Mouse (Mus musculus) G1E (cell line): Measurements from ENCODE around the gene Hnrnpr. TPM values are rescaled to one million over a fixed set of nuclear protein-coding genes. Genes with fewer than 3 reads are reported as not detected.

Experiments used
- ATAC-seq: 2 replicates; pipeline ENCODE4 v1.8.0; 2016; ENCODE audit warnings: mild to moderate bottlenecking; ENCODE audit not compliant: insufficient number of reproducible peaks, poor library complexity, low FRiP score, severe bottlenecking; ENCODE audit errors: extremely low read depth
- DNase-seq: peaks from one replicate; pipeline ENCODE4 v3.0.0; 2012; ENCODE audit warnings: low spot score
- H3K27me3 ChIP-seq: 2 replicates; pipeline ENCODE4 v1.6.1; 2012; ENCODE audit warnings: mild to moderate bottlenecking, low read length, inconsistent platforms; ENCODE audit not compliant: insufficient read depth
- H3K36me3 ChIP-seq: replicated peaks from 2 replicates; pipeline ENCODE3; 2012; ENCODE audit warnings: mild to moderate bottlenecking, inconsistent platforms
- H3K4me1 ChIP-seq: 2 replicates; pipeline ENCODE4 v1.6.1; 2012; ENCODE audit warnings: low read depth, low read length, inconsistent platforms, mixed read lengths; ENCODE audit not compliant: insufficient read depth
- H3K4me3 ChIP-seq: 2 replicates; pipeline ENCODE4 v1.5.1; 2012; ENCODE audit warnings: low read depth, mild to moderate bottlenecking, inconsistent platforms, low read length, moderate library complexity, mixed read lengths
- H3K9me3 ChIP-seq: replicated peaks from 2 replicates; pipeline ENCODE4 v1.6.1; 2012; ENCODE audit warnings: inconsistent platforms
- CTCF ChIP-seq: IDR thresholded peaks from 2 replicates; pipeline ENCODE4 v1.5.1; 2012; ENCODE audit warnings: low read depth, low read length, inconsistent platforms, mixed read lengths
- GATA1 ChIP-seq: IDR thresholded peaks from 2 replicates; pipeline ENCODE4 v1.6.1; 2012; ENCODE audit warnings: borderline replicate concordance, low read length, inconsistent platforms, mixed read lengths
- GATA2 ChIP-seq: IDR thresholded peaks from 2 replicates; pipeline ENCODE4 v1.6.1; 2012; ENCODE audit warnings: low read depth, low read length, inconsistent platforms, borderline replicate concordance
- POLR2AphosphoS5 ChIP-seq: IDR thresholded peaks from 2 replicates; pipeline ENCODE4 v1.6.1; 2012; ENCODE audit warnings: low read depth, low read length, inconsistent platforms; ENCODE audit not compliant: insufficient replicate concordance
- TAL1 ChIP-seq: conservative IDR thresholded peaks from 2 replicates; pipeline ENCODE4 v1.6.1; 2012; ENCODE audit warnings: low read depth, low read length, inconsistent platforms, mixed read lengths
- polyA plus RNA-seq: library from polyadenylated mRNA; stranded (reverse); fragments of >175 nt; gene quantifications from 2 replicates; pipeline ENCODE4 v1.2.3, GENCODE M21; 2012
- total RNA-seq, 2 experiments: library from RNA; stranded (forward) in 1 of 2; stranded (reverse) in 1 of 2; fragments of 200-1000 nt in 1 of 2; fragments of >200 nt in 1 of 2; fragmentation: Nextera tagmentation in 1 of 2; gene quantifications; 2 replicates each; pipeline ENCODE4 v1.2.3; 2014 to 2017

Hnrnpr gene
- total and polyA plus RNA-seq, 3 experiments: 66.7 to 187 (median 100) TPM

GRCm38 (mm10) chr4:136281097-136281496 lies 29.6 kb upstream of the Hnrnpr start:
- H3K4me3 ChIP-seq: no peak overlapping the region

GRCm38 (mm10) chr4:136281611-136282010 lies 29.1 kb upstream of the Hnrnpr start:
- Histone ChIP-seq H3K36me3 (no peaks in the 10 kb centered on the region), H3K4me3 (no peak overlapping the region)

More at GRCm38 (mm10) chr4:136281097-136281496, 29.6 kb upstream of the Hnrnpr start:
- DNase-seq: no peak
- TF ChIP-seq CTCF (no peak), GATA1 (no peak), GATA2 (no peak), POLR2AphosphoS5 (no peak), TAL1 (no peak)
- Histone ChIP-seq H3K9me3 (no peaks in the 10 kb centered on the region), H3K36me3 (no peaks in the 10 kb centered on the region), H3K27me3 (peaks cover 32% of the 10 kb centered on the region), H3K4me1 (peaks cover 16% of the 10 kb centered on the region)
- ATAC-seq: no peak

GRCm38 (mm10) chr4:136282621-136283480 lies 27.9 kb upstream of the Hnrnpr start:
- peaks cover 26% of the 10 kb centered on the region for H3K27me3 ChIP-seq
- ATAC-seq: no peak
- H3K4me1 ChIP-seq: peaks cover 27% of the 10 kb centered on the region

More at GRCm38 (mm10) chr4:136281611-136282010, 29.1 kb upstream of the Hnrnpr start:
- Histone ChIP-seq H3K27me3 (peaks cover 29% of the 10 kb centered on the region), H3K4me1 (peaks cover 21% of the 10 kb centered on the region), H3K9me3 (no peaks in the 10 kb centered on the region)
- no peak for ATAC-seq
- TF ChIP-seq POLR2AphosphoS5 (no peak), TAL1 (no peak), GATA2 (no peak), CTCF (no peak), GATA1 (no peak)
- no peak for DNase-seq

GRCm38 (mm10) chr4:136283783-136284182 lies 27.0 kb upstream of the Hnrnpr start:
- no peak for ATAC-seq
- DNase-seq: no peak
- Histone ChIP-seq H3K9me3 (peaks cover 1% of the 10 kb centered on the region; the same call in 1 of the 2 replicates), H3K27me3 (peaks cover 22% of the 10 kb centered on the region), H3K4me1 (peaks cover 27% of the 10 kb centered on the region), H3K36me3 (peaks cover 17% of the 10 kb centered on the region), H3K4me3 (no peak overlapping the region)
- no peak for TF ChIP-seq GATA1
- no peak for TF ChIP-seq CTCF
- TF ChIP-seq POLR2AphosphoS5: no peak
- TF ChIP-seq TAL1: no peak

More at GRCm38 (mm10) chr4:136282621-136283480, 27.9 kb upstream of the Hnrnpr start:
- Histone ChIP-seq H3K9me3 (no peaks in the 10 kb centered on the region), H3K4me3 (no peak overlapping the region), H3K36me3 (peaks cover 8% of the 10 kb centered on the region)
- no peak for TF ChIP-seq TAL1
- no peak for TF ChIP-seq POLR2AphosphoS5
- TF ChIP-seq GATA1: no peak
- TF ChIP-seq CTCF: no peak
- no peak for TF ChIP-seq GATA2
- no peak for DNase-seq

GRCm38 (mm10) chr4:136284455-136284854 lies 26.3 kb upstream of the Hnrnpr start, which contains the start of gene Zfp46:
Gene Zfp46 (plus strand): TSS chr4:136284683.
- peaks cover 15% of the 10 kb centered on the region for H3K27me3 ChIP-seq

GRCm38 (mm10) chr4:136284891-136285290 lies 25.9 kb upstream of the Hnrnpr start:
- H3K36me3 ChIP-seq: peaks cover 27% of the 10 kb centered on the region
- ATAC-seq (no peak), DNase-seq (no peak)
- no peak for TF ChIP-seq GATA1
- TF ChIP-seq POLR2AphosphoS5: no peak
- no peak for TF ChIP-seq CTCF
- H3K4me1 ChIP-seq: peaks cover 27% of the 10 kb centered on the region
- peaks cover 7% of the 10 kb centered on the region; the same call in 1 of the 2 replicates for H3K9me3 ChIP-seq
- peaks cover 15% of the 10 kb centered on the region for H3K27me3 ChIP-seq
- H3K4me3 ChIP-seq: peak overlapping the region; percentile 77

More at GRCm38 (mm10) chr4:136284455-136284854, 26.3 kb upstream of the Hnrnpr start, which contains the start of gene Zfp46:
- no peak for TF ChIP-seq GATA2
- no peak for TF ChIP-seq POLR2AphosphoS5
- TF ChIP-seq CTCF: no peak
- TF ChIP-seq GATA1: no peak
- TF ChIP-seq TAL1: no peak
- no peak for DNase-seq
- H3K9me3 ChIP-seq: peaks cover 4% of the 10 kb centered on the region; the same call in 1 of the 2 replicates
- H3K4me1 ChIP-seq: peaks cover 27% of the 10 kb centered on the region
- ATAC-seq: no peak
- peak within 1 kb of the TSS; percentile 77 for H3K4me3 ChIP-seq
- peaks cover 23% of the 10 kb centered on the region for H3K36me3 ChIP-seq
